Mouse (Mus musculus): ENCODE measurements around the gene Lmtk3.

GRCm38 (mm10) chr7:45824598-45824997 is 41.1 kb downstream of the Lmtk3 start, which contains the start of gene Kcnj14:
- no peak for TF ChIP-seq CTCF (IDR thresholded peaks at IDR 0.05; ENCODE audit: low read depth)
- no peak for TF ChIP-seq EP300 (optimal IDR thresholded peaks at IDR 0.05)

Data from stomach, postnatal 0 days (tissue).